In the genomic region with DNA sequence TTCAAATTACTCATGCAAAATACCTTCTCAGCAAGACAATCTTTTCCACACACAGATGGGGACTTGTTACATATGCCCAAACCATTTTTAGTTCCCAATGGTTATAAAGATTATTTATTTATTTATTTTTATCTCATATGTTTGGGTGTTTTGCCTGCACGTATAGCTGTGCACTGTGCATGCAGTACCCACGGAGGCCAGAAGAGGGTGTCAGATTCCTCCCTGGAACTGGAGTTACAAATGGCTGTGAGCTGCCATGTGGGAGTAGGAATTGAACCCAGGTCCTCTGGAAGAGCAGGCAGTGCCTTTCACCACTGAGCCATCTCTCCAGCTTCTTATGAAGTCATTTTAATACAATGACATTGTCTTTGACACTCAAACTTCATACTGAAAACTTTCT, we compare ENCODE assay signal across 12 mouse cellular contexts. TPM values are rescaled to one million over a fixed set of nuclear protein-coding genes. Genes with fewer than 3 reads are reported as not detected.
DNase-seq lines count a peak whose midpoint lies in the region; ATAC-seq and TF ChIP-seq lines count a peak whose summit lies in the region.
"Had no signal": no experiment of that assay in that cellular context is flagged by ENCODE, and none has a peak within 500 bp of the region (broad histone marks: within the 10 kb centered on the region; RNA-seq: fewer than 3 reads in every experiment).

No protein-coding gene starts in this region.

- no peaks in the 10 kb centered on the region; the same call in 1 of the 2 replicates for H3K27me3 ChIP-seq in liver, embryonic 11.5 days (replicated peaks; ENCODE audit: control insufficient read depth, insufficient read depth, low read length)
- H3K27me3 ChIP-seq: forebrain, embryonic 12.5 days had no signal

- intact Hi-C loops in left cerebral cortex, postnatal 10 days (cut with DNase I): no loop called here

- no peaks in the 10 kb centered on the region for H3K36me3 ChIP-seq in liver, embryonic 11.5 days (ENCODE audit: control insufficient read depth, insufficient read depth, low read length)
- H3K36me3 ChIP-seq: forebrain, embryonic 12.5 days; limb, embryonic 15.5 days had no signal

- TF ChIP-seq CTCF in layer of hippocampus, adult 2 months (conservative IDR thresholded peaks at IDR 0.05): peak; percentile 74

- H3K4me3 ChIP-seq in layer of hippocampus, adult 2 months: no peak overlapping the region
- H3K4me3 ChIP-seq in liver, embryonic 11.5 days (ENCODE audit: low read depth, low read length): no peak overlapping the region
- H3K4me3 ChIP-seq: forebrain, embryonic 12.5 days; limb, embryonic 15.5 days had no signal

- peak; percentile 15 for DNase-seq in adrenal gland, postnatal 10 days
- no peak for DNase-seq in adrenal gland, postnatal 25 days
- DNase-seq in layer of hippocampus, adult 2 months (ENCODE audit: low spot score in 2 of 2): no peak
- no peak for DNase-seq in layer of hippocampus, adult 18-20 months (ENCODE audit: low spot score in 2 of 2)
- peak; percentile 10 for DNase-seq in NIH3T3 (ENCODE audit: low read depth)
- no peak for DNase-seq in liver, embryonic 11.5 days (ENCODE audit: low spot score)
- no peak for DNase-seq in adrenal gland, adult (ENCODE audit: inconsistent age in 2 of 2, low spot score in 1 of 2)
- no peak for DNase-seq in left cerebral cortex, postnatal 10 days (ENCODE audit: extremely low spot score in 1 of 2, low spot score in 2 of 2)
- DNase-seq: B cell, adult 2 months had no signal

- H3K9me3 ChIP-seq in liver, embryonic 11.5 days (ENCODE audit: control insufficient read depth, low read length): no peaks in the 10 kb centered on the region
- H3K9me3 ChIP-seq: forebrain, embryonic 12.5 days; limb, embryonic 15.5 days had no signal

- ATAC-seq in liver, embryonic 11.5 days (replicated peaks; ENCODE audit: low FRiP score): 0 out of 2 replicates have a peak, but pooled peaks have one; percentile 29
- ATAC-seq: hindbrain, embryonic 16.5 days had no signal

- 31% methylated on average over 2 of the region's 2 CpGs for WGBS in liver, embryonic 11.5 days

- no peak overlapping the region for H3K9ac ChIP-seq in liver, embryonic 11.5 days (ENCODE audit: low read depth, low read length)
- H3K9ac ChIP-seq: forebrain, embryonic 12.5 days; limb, embryonic 15.5 days had no signal

- no peaks in the 10 kb centered on the region for H3K4me1 ChIP-seq in liver, embryonic 11.5 days (replicated peaks; ENCODE audit: control insufficient read depth, insufficient read depth, low read length)
- H3K4me1 ChIP-seq: forebrain, embryonic 12.5 days; limb, embryonic 15.5 days had no signal

- no peak overlapping the region for H3K4me2 ChIP-seq in liver, embryonic 11.5 days
- H3K4me2 ChIP-seq: forebrain, embryonic 12.5 days; limb, embryonic 15.5 days had no signal

- no peak overlapping the region for H3K27ac ChIP-seq in layer of hippocampus, adult 2 months
- H3K27ac ChIP-seq in liver, embryonic 11.5 days (ENCODE audit: low read depth, low read length): no peak overlapping the region
- H3K27ac ChIP-seq: forebrain, embryonic 12.5 days; limb, embryonic 15.5 days had no signal

RNA-seq across cellular contexts. Expression of a gene that starts 7.7 kb away (rescaled TPM):
- total RNA-seq in adrenal gland, postnatal 10 days (2021): 1 to 10 TPM; 2.6 to 3.4 TPM
- 3.8 and 4.7 TPM in 2 replicates for total RNA-seq in adrenal gland, postnatal 25 days (2021)
- 10 to 100 TPM; 32.5 to 36.0 TPM for total RNA-seq in layer of hippocampus, adult 2 months (2021)
- 10 to 100 TPM; 32.9 to 35.6 TPM for total RNA-seq in layer of hippocampus, adult 18-20 months (2021)
- polyA plus RNA-seq in liver, embryonic 11.5 days (2014; fragmentation: Nextera tagmentation; extraction: Ambion mirVana): 3.2 and 3.9 TPM in 2 replicates
- total RNA-seq in left cerebral cortex, postnatal 10 days (2021): 10 to 100 TPM; 43.2 to 44.3 TPM

Comparison
In these comparisons a context has a peak if more than half of its experiments do, and no peak if none do; other contexts are left out.
1. DNase-seq: peak in adrenal gland, postnatal 10 days (single experiment) and NIH3T3 (single experiment); none in adrenal gland, postnatal 25 days (single experiment), layer of hippocampus, adult 2 months (0 of 2), layer of hippocampus, adult 18-20 months (0 of 2), liver, embryonic 11.5 days (single experiment), adrenal gland, adult (0 of 2) and left cerebral cortex, postnatal 10 days (0 of 2).